In genomic region chr6:28955581-28955980, GRCm38 (mm10) we compare ENCODE assay signal across 9 mouse cellular contexts.
DNase-seq lines count a peak whose midpoint lies in the region; ATAC-seq and TF ChIP-seq lines count a peak whose summit lies in the region.
"Had no signal": no experiment of that assay in that cellular context is flagged by ENCODE, and none has a peak within 500 bp of the region (broad histone marks: within the 10 kb centered on the region; RNA-seq: fewer than 3 reads in every experiment).

No protein-coding gene starts in this region.

- no peaks in the 10 kb centered on the region for H3K9me3 ChIP-seq in forebrain, postnatal 0 days (ENCODE audit: low read length)
- H3K9me3 ChIP-seq in forebrain, embryonic 12.5 days = no peaks in the 10 kb centered on the region
- H3K9me3 ChIP-seq: limb, embryonic 12.5 days had no signal

- peak; percentile 78 for TF ChIP-seq CTCF in forebrain, postnatal 0 days (IDR thresholded peaks at IDR 0.05; ENCODE audit: low read depth)
- TF ChIP-seq CTCF in kidney, adult 2 months (conservative IDR thresholded peaks at IDR 0.05; ENCODE audit: insufficient read depth, insufficient read length, low read depth, low read length) = peak; percentile 80

- H3K4me2 ChIP-seq in forebrain, postnatal 0 days (ENCODE audit: low read depth) = no peak overlapping the region
- H3K4me2 ChIP-seq in forebrain, embryonic 12.5 days = no peak overlapping the region
- H3K4me2 ChIP-seq: limb, embryonic 12.5 days had no signal

- no peak for TF ChIP-seq POLR2A in kidney, adult 2 months (IDR thresholded peaks at IDR 0.05; ENCODE audit: low read depth, low read length)

- no peaks in the 10 kb centered on the region for H3K36me3 ChIP-seq in forebrain, postnatal 0 days (ENCODE audit: insufficient read depth)
- no peaks in the 10 kb centered on the region for H3K36me3 ChIP-seq in forebrain, embryonic 12.5 days (replicated peaks)
- no peaks in the 10 kb centered on the region for H3K36me3 ChIP-seq in kidney, adult 2 months (ENCODE audit: control insufficient read depth, insufficient read depth, low read length)
- no peaks in the 10 kb centered on the region for H3K36me3 ChIP-seq in splenic B cell, adult 2 months (ENCODE audit: control insufficient read depth, insufficient read depth, low read length, poor library complexity, severe bottlenecking)
- H3K36me3 ChIP-seq: limb, embryonic 12.5 days had no signal

- H3K4me1 ChIP-seq in forebrain, postnatal 0 days (ENCODE audit: insufficient read depth) = no peaks in the 10 kb centered on the region
- H3K4me1 ChIP-seq in forebrain, embryonic 12.5 days = no peaks in the 10 kb centered on the region
- no peaks in the 10 kb centered on the region for H3K4me1 ChIP-seq in kidney, adult 2 months (ENCODE audit: control insufficient read depth, insufficient read depth, low read length)
- H3K4me1 ChIP-seq: limb, embryonic 12.5 days had no signal

- no peak overlapping the region for H3K9ac ChIP-seq in forebrain, postnatal 0 days
- H3K9ac ChIP-seq in forebrain, embryonic 12.5 days = no peak overlapping the region
- H3K9ac ChIP-seq: limb, embryonic 12.5 days had no signal

- no peaks in the 10 kb centered on the region for H3K27me3 ChIP-seq in forebrain, postnatal 0 days (ENCODE audit: insufficient read depth, low read length)
- H3K27me3 ChIP-seq in forebrain, embryonic 12.5 days = no peaks in the 10 kb centered on the region
- H3K27me3 ChIP-seq in kidney, adult 2 months (replicated peaks; ENCODE audit: control insufficient read depth, insufficient read depth, low read length) = no peaks in the 10 kb centered on the region
- H3K27me3 ChIP-seq in splenic B cell, adult 2 months (ENCODE audit: control insufficient read depth, insufficient read depth, low read length, poor library complexity, severe bottlenecking) = no peaks in the 10 kb centered on the region
- H3K27me3 ChIP-seq: limb, embryonic 12.5 days had no signal

- DNase-seq in forebrain, postnatal 0 days = peak; percentile 55
- peak; percentile 26 for DNase-seq in urinary bladder, postnatal 25 days (ENCODE audit: low spot score)
- no peak for DNase-seq in urinary bladder, adult 2 months (ENCODE audit: low spot score)
- DNase-seq in embryo, embryonic 10.5 days (ENCODE audit: low spot score) = peak; percentile 73
- DNase-seq in kidney, adult 2 months = peak; percentile 42
- peak; percentile 51 for DNase-seq in lung, postnatal 36 days
- DNase-seq in splenic B cell, adult 2 months (ENCODE audit: low read depth, low spot score) = peak; percentile 20

- ATAC-seq in forebrain, postnatal 0 days = peak; percentile 43; the same call in 1 of the 2 replicates
- no peak for ATAC-seq in forebrain, embryonic 12.5 days (ENCODE audit: low FRiP score)

- H3K27ac ChIP-seq in forebrain, postnatal 0 days (ENCODE audit: low read depth, low read length) = no peak overlapping the region
- H3K27ac ChIP-seq in forebrain, embryonic 12.5 days = no peak overlapping the region
- no peak overlapping the region for H3K27ac ChIP-seq in kidney, adult 2 months (ENCODE audit: insufficient read depth, low read depth, low read length)
- H3K27ac ChIP-seq: limb, embryonic 12.5 days had no signal

- 20% methylated on average over 11 of the region's 11 CpGs for WGBS in forebrain, postnatal 0 days
- 21% methylated on average over 11 of the region's 11 CpGs for WGBS in forebrain, embryonic 12.5 days
- WGBS in kidney, adult 2 months = 26% methylated on average over 11 of the region's 11 CpGs

- no peak overlapping the region for H3K4me3 ChIP-seq in forebrain, postnatal 0 days (ENCODE audit: low read depth, low read length)
- no peak overlapping the region for H3K4me3 ChIP-seq in forebrain, embryonic 12.5 days (replicated peaks)
- H3K4me3 ChIP-seq in kidney, adult 2 months (ENCODE audit: insufficient read depth, low read depth, low read length) = no peak overlapping the region
- H3K4me3 ChIP-seq: limb, embryonic 12.5 days had no signal
